Mouse (Mus musculus): ENCODE measurements around the gene Phf23.

Gene Phf23

GRCm38 (mm10) chr11:69970775-69971174 is 24.8 kb upstream of the Phf23 start:
- peak; percentile 31 for DNase-seq (ENCODE audit: low read depth, low spot score)

- DNase-seq (ENCODE audit: low read depth, low spot score): no peak
Observed at GRCm38 (mm10) chr11:69974907-69975306, 20.7 kb upstream of the Phf23 start.

GRCm38 (mm10) chr11:69976271-69976670 is 19.3 kb upstream of the Phf23 start:
- DNase-seq (ENCODE audit: low read depth, low spot score): no peak

- DNase-seq (ENCODE audit: low read depth, low spot score): no peak
Observed at GRCm38 (mm10) chr11:69979827-69980195, 15.8 kb upstream of the Phf23 start.

- peak; percentile 96 for DNase-seq (ENCODE audit: low read depth, low spot score)
Observed at GRCm38 (mm10) chr11:69980196-69981140, 15.1 kb upstream of the Phf23 start.

- DNase-seq (ENCODE audit: low read depth, low spot score): peak; percentile 59
Observed at GRCm38 (mm10) chr11:69981141-69981762, 14.3 kb upstream of the Phf23 start, which contains the start of gene Ctdnep1. TSS of gene Ctdnep1 (plus strand) at chr11:69981156.

GRCm38 (mm10) chr11:69982225-69982624 is 13.4 kb upstream of the Phf23 start, which contains the start of gene Elp5:
TSS of gene Elp5 (minus strand) at chr11:69982517.
- no peak for DNase-seq (ENCODE audit: low read depth, low spot score)

- no peak for DNase-seq (ENCODE audit: low read depth, low spot score)
Observed at GRCm38 (mm10) chr11:69982877-69983276, 12.7 kb upstream of the Phf23 start.

- DNase-seq (ENCODE audit: low read depth, low spot score): no peak
Observed at GRCm38 (mm10) chr11:69983377-69983776, 12.2 kb upstream of the Phf23 start.

- no peak for DNase-seq (ENCODE audit: low read depth, low spot score)
Observed at GRCm38 (mm10) chr11:69984431-69984830, 11.1 kb upstream of the Phf23 start.

- DNase-seq (ENCODE audit: low read depth, low spot score): no peak
Observed at GRCm38 (mm10) chr11:69989949-69990348, 5.6 kb upstream of the Phf23 start.

GRCm38 (mm10) chr11:69990850-69991691 is 4.5 kb upstream of the Phf23 start, which contains the start of gene Gabarap:
TSS of gene Gabarap (plus strand) at chr11:69991143.
- DNase-seq (ENCODE audit: low read depth, low spot score): peak; percentile 99

GRCm38 (mm10) chr11:69991711-69992110 is 3.9 kb upstream of the Phf23 start:
- no peak for DNase-seq (ENCODE audit: low read depth, low spot score)

GRCm38 (mm10) chr11:69992396-69992795 is 3.2 kb upstream of the Phf23 start:
- no peak for DNase-seq (ENCODE audit: low read depth, low spot score)

- no peak for DNase-seq (ENCODE audit: low read depth, low spot score)
Observed at GRCm38 (mm10) chr11:69992932-69993331, 2.6 kb upstream of the Phf23 start.

- peak; percentile 71 for DNase-seq (ENCODE audit: low read depth, low spot score)
Observed at GRCm38 (mm10) chr11:69994401-69995090, 1.0 kb upstream of the Phf23 start.

GRCm38 (mm10) chr11:69996161-69997061 is 834 bp downstream of the Phf23 start:
- DNase-seq (ENCODE audit: low read depth, low spot score): peak; percentile 80

GRCm38 (mm10) chr11:69997070-69997509 is 1.5 kb downstream of the Phf23 start:
- DNase-seq (ENCODE audit: low read depth, low spot score): peak; percentile 90

GRCm38 (mm10) chr11:69998567-69999491 is 3.3 kb downstream of the Phf23 start:
- no peak for DNase-seq (ENCODE audit: low read depth, low spot score)

Measured in A20 (cell line).